Mouse (Mus musculus) mouse embryonic stem cell (cell line): ENCODE measurements around the gene Zfp280c.

ENCODE experiments used
- in situ Hi-C, 2 experiments: fragments of 300-500 bp; cut with MboI; formaldehyde crosslinking; loops; 1 replicate in 1 of 2; 3 replicates in 1 of 2; pipeline ENCODE4 v1.14.3; 2019 to 2020; ENCODE audit warnings: low sequenced_read_pairs in 2 of 2, low pct_unique_long_range_greater_than_20kb in 1 of 2, mixed read lengths in 1 of 2; ENCODE audit not compliant: unreplicated experiment in 1 of 2

Zfp280c gene

GRCm38 (mm10) chrX:48594099-48594760, at the start of gene Zfp280c:
Gene Zfp280c (minus strand): TSS chrX:48594504.
- in situ Hi-C loops: no loop called here

- in situ Hi-C loops: no loop called here
Measured at GRCm38 (mm10) chrX:48637032-48637431, 42.7 kb upstream of the Zfp280c start.

GRCm38 (mm10) chrX:48624054-48624420, 29.7 kb upstream of the Zfp280c start:
- in situ Hi-C loops: no loop called here

GRCm38 (mm10) chrX:48623379-48624053, 29.2 kb upstream of the Zfp280c start, which contains the start of gene Slc25a14:
Gene Slc25a14 (plus strand): TSS chrX:48623413.
- in situ Hi-C loops: no loop called here

GRCm38 (mm10) chrX:48623049-48623378, 28.7 kb upstream of the Zfp280c start:
- in situ Hi-C loops: no loop called here

GRCm38 (mm10) chrX:48604872-48605271, 10.6 kb upstream of the Zfp280c start:
- in situ Hi-C loops: no loop called here

GRCm38 (mm10) chrX:48596906-48597305, 2.6 kb upstream of the Zfp280c start:
- in situ Hi-C loops: no loop called here

- in situ Hi-C loops: no loop called here
Measured at GRCm38 (mm10) chrX:48596053-48596452, 1.7 kb upstream of the Zfp280c start.

GRCm38 (mm10) chrX:48593721-48594098, 594 bp downstream of the Zfp280c start:
- in situ Hi-C loops: no loop called here

- in situ Hi-C loops: no loop called here
Measured at GRCm38 (mm10) chrX:48583332-48583731, 11.0 kb downstream of the Zfp280c start.

- in situ Hi-C loops: no loop called here
Measured at GRCm38 (mm10) chrX:48532175-48532574, 62.1 kb downstream of the Zfp280c start.

GRCm38 (mm10) chrX:48526435-48526834, 67.9 kb downstream of the Zfp280c start:
- in situ Hi-C loops: no loop called here

GRCm38 (mm10) chrX:48525866-48526265, 68.4 kb downstream of the Zfp280c start:
- in situ Hi-C loops: no loop called here

GRCm38 (mm10) chrX:48525332-48525731, 69.0 kb downstream of the Zfp280c start:
- in situ Hi-C loops: no loop called here

- in situ Hi-C loops: no loop called here
Measured at GRCm38 (mm10) chrX:48523512-48523911, 70.8 kb downstream of the Zfp280c start.

GRCm38 (mm10) chrX:48521651-48522050, 72.7 kb downstream of the Zfp280c start:
- in situ Hi-C loops: no loop called here

- in situ Hi-C loops: no loop called here
Measured at GRCm38 (mm10) chrX:48519549-48520085, 74.7 kb downstream of the Zfp280c start.

- in situ Hi-C loops: no loop called here
Measured at GRCm38 (mm10) chrX:48518808-48519548, 75.3 kb downstream of the Zfp280c start, which contains the start of gene Rab33a. Gene Rab33a (plus strand): TSS chrX:48519285.

GRCm38 (mm10) chrX:48518211-48518807, 76.0 kb downstream of the Zfp280c start:
- in situ Hi-C loops: no loop called here
